Comparison of ENCODE assay signal across 12 mouse cellular contexts in genomic region chr2:70565651-70566602, GRCm38 (mm10). TPM values are rescaled to one million over a fixed set of nuclear protein-coding genes. Genes with fewer than 3 reads are reported as not detected.
DNase-seq lines count a peak whose midpoint lies in the region; ATAC-seq and TF ChIP-seq lines count a peak whose summit lies in the region.
"Had no signal": no experiment of that assay in that cellular context is flagged by ENCODE, and none has a peak within 500 bp of the region (broad histone marks: within the 10 kb centered on the region; RNA-seq: fewer than 3 reads in every experiment).

No protein-coding gene starts in this region.

- no peak for TF ChIP-seq CTCF in heart, postnatal 0 days (IDR thresholded peaks at IDR 0.05; ENCODE audit: low read depth)
- no peak for TF ChIP-seq CTCF in forebrain, postnatal 0 days (IDR thresholded peaks at IDR 0.05; ENCODE audit: low read depth)

- H3K36me3 ChIP-seq in heart, postnatal 0 days (replicated peaks; ENCODE audit: control insufficient read depth, insufficient read depth, low read length), result no peaks in the 10 kb centered on the region
- H3K36me3 ChIP-seq in forebrain, postnatal 0 days (ENCODE audit: insufficient read depth), result no peaks in the 10 kb centered on the region
- H3K36me3 ChIP-seq in midbrain, embryonic 14.5 days (ENCODE audit: control insufficient read depth, insufficient read depth, low read length), result 0 out of 2 replicates have a peak, but pooled peaks cover 2% of the 10 kb centered on the region

- TF ChIP-seq EP300 in heart, postnatal 0 days (IDR thresholded peaks at IDR 0.05; ENCODE audit: low read depth), result no peak

- ATAC-seq in heart, postnatal 0 days (ENCODE audit: insufficient read depth, low read depth), result no peak
- no peak for ATAC-seq in forebrain, postnatal 0 days
- no peak for ATAC-seq in midbrain, embryonic 14.5 days (ENCODE audit: low FRiP score, low TSS enrichment)
- ATAC-seq: CD4-positive, CD25-positive, alpha-beta regulatory T cell, adult 4 months had no signal

- peaks cover 93% of the 10 kb centered on the region for H3K27me3 ChIP-seq in heart, postnatal 0 days (ENCODE audit: control insufficient read depth, insufficient read depth, low read length)
- peaks cover 28% of the 10 kb centered on the region for H3K27me3 ChIP-seq in forebrain, postnatal 0 days (ENCODE audit: insufficient read depth, low read length)
- H3K27me3 ChIP-seq in midbrain, embryonic 14.5 days (ENCODE audit: control insufficient read depth, insufficient read depth, low read length), result peaks cover 62% of the 10 kb centered on the region

- no peak for DNase-seq in heart, postnatal 0 days (ENCODE audit: low spot score)
- no peak for DNase-seq in heart, postnatal 36 days
- DNase-seq in brain, adult 2 months (ENCODE audit: low read depth, low spot score), result peak; percentile 25
- DNase-seq in forebrain, postnatal 0 days, result peak; percentile 57
- DNase-seq in midbrain, embryonic 14.5 days, result peak; percentile 72
- DNase-seq in left cerebral cortex, postnatal 25 days (ENCODE audit: low spot score in 2 of 2), result no peak
- no peak for DNase-seq in gastrocnemius, postnatal 14 days
- DNase-seq in cerebellum, postnatal 36 days, result no peak
- DNase-seq: heart, postnatal 4 days had no signal

- H3K4me1 ChIP-seq in heart, postnatal 0 days (ENCODE audit: control insufficient read depth, insufficient read depth), result peaks cover 27% of the 10 kb centered on the region
- peaks cover 7% of the 10 kb centered on the region for H3K4me1 ChIP-seq in forebrain, postnatal 0 days (ENCODE audit: insufficient read depth)
- H3K4me1 ChIP-seq in midbrain, embryonic 14.5 days (ENCODE audit: control insufficient read depth, insufficient read depth, low read length), result peaks cover 13% of the 10 kb centered on the region

- H3K4me3 ChIP-seq in heart, postnatal 0 days (ENCODE audit: low read depth, low read length), result peak overlapping the region; percentile 20; the same call in 1 of the 2 replicates
- peak overlapping the region; percentile 54 for H3K4me3 ChIP-seq in forebrain, postnatal 0 days (ENCODE audit: low read depth, low read length)
- H3K4me3 ChIP-seq in midbrain, embryonic 14.5 days (replicated peaks; ENCODE audit: low read depth, low read length), result peak overlapping the region; percentile 53

- H3K27ac ChIP-seq in heart, postnatal 0 days (ENCODE audit: low read depth), result no peak overlapping the region
- peak overlapping the region; percentile 93 for H3K27ac ChIP-seq in forebrain, postnatal 0 days (ENCODE audit: low read depth, low read length)
- H3K27ac ChIP-seq in midbrain, embryonic 14.5 days (replicated peaks; ENCODE audit: low read depth, low read length), result peak overlapping the region; percentile 94

- intact Hi-C loops in heart, postnatal 36 days (cut with DNase I), result no loop called here
- intact Hi-C loops in left cerebral cortex, postnatal 25 days (cut with DNase I), result no loop called here
- intact Hi-C loops in gastrocnemius, postnatal 14 days (cut with DNase I; ENCODE audit: low total_unique reads), result no loop called here

- no peak overlapping the region for H3K9ac ChIP-seq in heart, postnatal 0 days (replicated peaks; ENCODE audit: low read depth, low read length)
- H3K9ac ChIP-seq in forebrain, postnatal 0 days, result peak overlapping the region; percentile 74
- peak overlapping the region; percentile 88 for H3K9ac ChIP-seq in midbrain, embryonic 14.5 days (replicated peaks; ENCODE audit: low read length)

- no peaks in the 10 kb centered on the region for H3K9me3 ChIP-seq in heart, postnatal 0 days (replicated peaks; ENCODE audit: control insufficient read depth, low read length)
- no peaks in the 10 kb centered on the region for H3K9me3 ChIP-seq in forebrain, postnatal 0 days (ENCODE audit: low read length)
- no peaks in the 10 kb centered on the region for H3K9me3 ChIP-seq in midbrain, embryonic 14.5 days (ENCODE audit: control insufficient read depth, low read length)

- peak overlapping the region; percentile 51 for H3K4me2 ChIP-seq in heart, postnatal 0 days (ENCODE audit: low read depth, low read length)
- peak overlapping the region; percentile 60 for H3K4me2 ChIP-seq in forebrain, postnatal 0 days (ENCODE audit: low read depth)
- H3K4me2 ChIP-seq in midbrain, embryonic 14.5 days (ENCODE audit: low read length), result peak overlapping the region; percentile 66

- 7% methylated on average over 30 of the region's 30 CpGs for WGBS in heart, postnatal 0 days
- WGBS in forebrain, postnatal 0 days, result 6% methylated on average over 30 of the region's 30 CpGs
- WGBS in midbrain, embryonic 14.5 days, result 3% methylated on average over 30 of the region's 30 CpGs

RNA-seq across cellular contexts. Expression of gene Gad1, which starts 13.1 kb away (rescaled TPM):
- not detected in 2 replicates for total RNA-seq in heart, postnatal 0 days (2014; rRNA removed; ENCODE audit: low replicate concordance)
- polyA plus RNA-seq in heart, postnatal 0 days (2015; fragmentation: Nextera tagmentation; extraction: Ambion mirVana), result 0.05 and 0.11 TPM in 2 replicates
- total RNA-seq in heart, postnatal 36 days (2021), result under 1 TPM; 0.43 to 0.80 TPM
- total RNA-seq in forebrain, postnatal 0 days (2014; rRNA removed), result 94.7 and 135 TPM in 2 replicates
- 89.5 and 122 TPM in 2 replicates for polyA plus RNA-seq in forebrain, postnatal 0 days (2015; fragmentation: Nextera tagmentation; extraction: Ambion mirVana)
- 111 and 113 TPM in 2 replicates for polyA plus RNA-seq in midbrain, embryonic 14.5 days (2014; fragmentation: Nextera tagmentation; extraction: Ambion mirVana)
- total RNA-seq in left cerebral cortex, postnatal 25 days (2021), result 100 to 1,000 TPM; 313 to 395 TPM
- total RNA-seq in gastrocnemius, postnatal 14 days (2021), result 1 to 10 TPM in 1 of 2 experiments, under 1 TPM in 1; 0.51 to 1.4 TPM
- total RNA-seq: common myeloid progenitor, adult 5-6 weeks had no signal

RNA-seq across cellular contexts. Expression of gene Erich2, which starts 57.3 kb away (rescaled TPM):
- not detected in 2 replicates for total RNA-seq in heart, postnatal 0 days (2014; rRNA removed; ENCODE audit: low replicate concordance)
- 0.19 and 1.2 TPM in 2 replicates for polyA plus RNA-seq in heart, postnatal 0 days (2015; fragmentation: Nextera tagmentation; extraction: Ambion mirVana)
- total RNA-seq in heart, postnatal 36 days (2021), result not detected
- 0.81 and 1.4 TPM in 2 replicates for total RNA-seq in forebrain, postnatal 0 days (2014; rRNA removed)
- 1.8 and 3.8 TPM in 2 replicates for polyA plus RNA-seq in forebrain, postnatal 0 days (2015; fragmentation: Nextera tagmentation; extraction: Ambion mirVana)
- polyA plus RNA-seq in midbrain, embryonic 14.5 days (2014; fragmentation: Nextera tagmentation; extraction: Ambion mirVana), result 1.00 and 2.3 TPM in 2 replicates
- total RNA-seq in left cerebral cortex, postnatal 25 days (2021), result under 1 TPM; 0.21 to 0.50 TPM
- not detected for total RNA-seq in gastrocnemius, postnatal 14 days (2021)
- total RNA-seq: common myeloid progenitor, adult 5-6 weeks; neutrophil, adult 5-6 weeks had no signal
- polyA plus RNA-seq: CD4-positive, CD25-positive, alpha-beta regulatory T cell, adult 4 months had no signal

Comparison
In these comparisons a context has a peak if more than half of its experiments do, and no peak if none do; other contexts are left out.
1. DNase-seq: peak in brain, adult 2 months (single experiment), forebrain, postnatal 0 days (single experiment) and midbrain, embryonic 14.5 days (single experiment); none in heart, postnatal 0 days (single experiment), heart, postnatal 36 days (0 of 2), left cerebral cortex, postnatal 25 days (0 of 2), gastrocnemius, postnatal 14 days (single experiment) and cerebellum, postnatal 36 days (0 of 2).
2. RNA of gene Gad1, which starts 13.1 kb away (total RNA-seq): 313 to 395 TPM in left cerebral cortex, postnatal 25 days and 94.7 to 135 TPM in forebrain, postnatal 0 days; 0.51 to 1.4 TPM in gastrocnemius, postnatal 14 days, 0.43 to 0.80 TPM in heart, postnatal 36 days and not detected in heart, postnatal 0 days; every median in the first group is over 10 times any median in the second.
3. Peak in every context shown above with its lines, with median percentiles within 50 percentile points of each other: H3K4me2 ChIP-seq and H3K4me3 ChIP-seq.